Mouse (Mus musculus): Measurements from ENCODE around the gene Zfp639.

The Zfp639 gene

GRCm38 (mm10) chr3:32500346-32500745, 9.7 kb upstream of the Zfp639 start:
- DNase-seq (ENCODE audit: extremely low read depth, low read depth), result no peak

GRCm38 (mm10) chr3:32505841-32506240, 4.2 kb upstream of the Zfp639 start:
- DNase-seq (ENCODE audit: extremely low read depth, low read depth), result no peak

GRCm38 (mm10) chr3:32506366-32507225, 3.5 kb upstream of the Zfp639 start:
- no peak for DNase-seq (ENCODE audit: extremely low read depth, low read depth)

DNA sequence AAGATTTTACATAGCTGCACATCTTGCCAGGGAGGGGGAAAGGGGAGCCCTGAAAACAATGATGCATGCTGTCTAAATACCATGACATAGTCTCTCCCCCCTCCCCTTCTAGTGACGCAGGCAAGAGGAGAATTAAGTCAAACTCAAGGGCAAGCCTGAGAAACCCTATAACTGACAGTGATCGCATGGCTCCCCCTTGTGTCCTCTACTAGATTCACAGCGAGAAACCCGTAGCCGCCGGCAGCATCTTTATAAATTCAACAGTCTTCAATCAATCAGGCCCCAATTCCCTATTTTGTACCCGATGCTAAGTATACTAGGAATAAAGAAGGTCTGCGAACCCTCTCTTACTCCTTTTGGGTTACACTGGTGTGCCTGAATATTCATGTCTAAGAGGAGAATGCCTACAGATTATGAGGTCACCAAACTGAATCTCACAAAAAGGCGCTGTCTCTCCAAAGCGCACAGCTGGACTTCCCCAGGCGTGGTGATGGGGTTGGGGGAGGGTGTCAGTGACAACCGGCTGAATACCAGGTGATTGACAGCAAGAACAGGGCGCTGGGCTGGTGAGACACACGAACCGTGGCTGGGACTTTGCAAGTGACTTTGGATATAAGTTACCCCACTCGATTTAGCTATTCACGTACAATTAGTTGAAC, 1.3 kb upstream of the Zfp639 start:
- peak; percentile 67 for DNase-seq (ENCODE audit: extremely low read depth, low read depth)

- peak; percentile 51 for DNase-seq (ENCODE audit: extremely low read depth, low read depth)
Observed at GRCm38 (mm10) chr3:32510375-32511190, 524 bp downstream of the Zfp639 start.

DNA sequence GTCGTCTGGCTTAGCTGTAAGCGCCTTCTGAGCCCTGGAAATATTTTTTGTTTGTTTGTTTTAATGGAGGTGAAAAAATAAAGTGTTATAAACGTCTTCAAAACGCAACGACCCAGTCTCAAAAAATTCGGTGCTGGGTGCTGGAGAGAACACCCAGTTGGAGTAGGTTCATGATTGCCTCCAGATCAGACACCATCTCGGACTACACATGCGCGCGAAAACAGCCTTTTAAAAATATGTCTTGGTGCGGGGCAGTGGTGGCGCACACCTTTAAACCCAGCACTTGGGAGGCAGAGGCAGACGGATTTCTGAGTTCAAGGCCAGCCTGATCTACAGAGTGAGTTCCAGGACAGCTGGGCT, 1.1 kb downstream of the Zfp639 start:
- no peak for DNase-seq (ENCODE audit: extremely low read depth, low read depth)

- no peak for DNase-seq (ENCODE audit: extremely low read depth, low read depth)
Observed at GRCm38 (mm10) chr3:32512686-32513284, 2.7 kb downstream of the Zfp639 start.

DNA sequence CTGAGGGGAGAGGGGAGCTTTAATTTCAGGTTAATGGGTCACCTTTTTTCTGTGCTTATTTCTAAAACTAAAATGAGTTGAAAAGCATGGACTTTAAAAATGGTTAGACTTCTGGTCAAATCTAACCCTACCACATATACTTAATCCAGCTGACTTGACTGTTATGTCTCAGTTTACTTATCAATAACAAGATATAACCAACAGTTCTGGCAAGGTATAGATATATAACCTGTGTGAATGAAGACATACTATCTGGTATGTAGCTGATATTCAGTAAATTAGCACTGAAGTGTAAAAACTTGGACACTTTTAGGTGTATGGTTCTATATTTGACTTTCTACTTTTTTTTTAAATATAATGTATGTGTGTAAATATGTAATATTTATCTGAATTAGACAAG, 3.5 kb downstream of the Zfp639 start:
- DNase-seq (ENCODE audit: extremely low read depth, low read depth), result no peak

GRCm38 (mm10) chr3:32527181-32527580, 17.1 kb downstream of the Zfp639 start:
- no peak for DNase-seq (ENCODE audit: extremely low read depth, low read depth)

DNA sequence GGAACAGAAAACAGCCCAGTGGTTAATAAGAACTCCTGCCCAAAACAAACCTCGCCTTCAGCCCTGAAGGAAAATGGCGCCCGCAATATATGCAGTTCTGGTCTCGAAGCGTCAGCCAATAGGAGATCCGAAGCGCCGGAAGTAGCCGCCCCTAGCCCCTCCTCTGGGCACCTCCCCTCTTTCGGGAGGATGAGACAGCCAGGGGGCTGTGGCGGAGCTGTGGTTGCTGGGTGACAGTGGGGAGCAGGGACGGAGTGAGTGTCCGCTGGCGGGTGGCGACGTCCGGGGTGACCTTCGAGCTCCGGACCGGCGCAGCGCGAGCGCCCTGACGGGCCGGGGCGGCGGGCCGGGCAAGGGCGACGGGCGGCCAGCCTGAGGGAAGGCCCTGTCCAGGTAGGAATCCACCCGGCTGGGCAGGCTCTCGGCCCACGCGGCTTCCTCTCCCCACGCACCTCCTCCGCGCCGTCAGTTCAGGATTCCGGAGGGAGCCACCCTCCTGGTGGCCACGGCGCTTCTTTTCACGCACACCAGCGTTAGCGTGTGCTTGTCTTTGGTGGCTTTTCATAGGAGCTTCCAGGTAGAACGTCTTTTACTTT, 19.3 kb downstream of the Zfp639 start, which contains the start of gene Mfn1:
Gene Mfn1, plus strand, starts transcription at position 163 of the 596 bp plus-strand sequence.
- DNase-seq (ENCODE audit: extremely low read depth, low read depth), result peak; percentile 92

DNA sequence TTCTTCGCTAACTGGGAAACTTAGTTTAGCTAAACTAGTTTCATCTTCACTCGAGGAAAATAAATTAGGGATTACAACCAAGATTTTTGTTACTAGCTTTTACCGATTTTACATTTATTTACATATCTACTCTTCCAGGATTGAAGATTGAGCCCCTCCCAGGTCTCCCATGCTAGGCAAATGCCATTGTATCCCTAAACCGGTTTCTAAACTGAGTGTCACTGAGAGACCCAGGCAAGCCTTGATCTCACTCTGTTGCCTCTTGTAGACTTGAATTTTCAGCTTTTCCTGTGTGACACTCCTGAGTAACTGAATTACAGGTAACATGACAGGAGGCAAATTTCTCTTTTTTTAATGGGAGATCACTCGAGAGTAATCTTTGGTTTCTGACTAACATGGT, 20.0 kb downstream of the Zfp639 start:
- DNase-seq (ENCODE audit: extremely low read depth, low read depth), result no peak

GRCm38 (mm10) chr3:32535692-32536091, 25.6 kb downstream of the Zfp639 start:
- no peak for DNase-seq (ENCODE audit: extremely low read depth, low read depth)

DNA sequence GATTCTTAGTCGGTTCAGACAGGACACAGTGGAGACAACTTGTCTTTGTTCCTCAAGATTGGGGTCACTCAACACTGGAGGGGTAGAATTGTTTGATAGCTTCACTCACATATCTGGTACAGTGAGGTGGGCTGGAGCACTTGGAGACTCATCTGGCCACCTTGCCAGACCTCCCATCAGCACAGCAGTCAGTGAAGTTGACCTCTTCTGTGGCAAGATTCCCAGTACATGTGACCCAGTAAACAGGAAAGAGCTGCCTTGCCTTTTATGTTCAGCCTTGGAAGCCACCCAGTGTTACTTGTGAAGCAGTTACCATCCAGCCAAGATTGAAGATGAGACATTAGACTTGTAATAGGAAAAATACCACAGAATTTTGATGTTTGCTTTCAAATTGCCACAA, 27.5 kb downstream of the Zfp639 start:
- no peak for DNase-seq (ENCODE audit: extremely low read depth, low read depth)

DNA sequence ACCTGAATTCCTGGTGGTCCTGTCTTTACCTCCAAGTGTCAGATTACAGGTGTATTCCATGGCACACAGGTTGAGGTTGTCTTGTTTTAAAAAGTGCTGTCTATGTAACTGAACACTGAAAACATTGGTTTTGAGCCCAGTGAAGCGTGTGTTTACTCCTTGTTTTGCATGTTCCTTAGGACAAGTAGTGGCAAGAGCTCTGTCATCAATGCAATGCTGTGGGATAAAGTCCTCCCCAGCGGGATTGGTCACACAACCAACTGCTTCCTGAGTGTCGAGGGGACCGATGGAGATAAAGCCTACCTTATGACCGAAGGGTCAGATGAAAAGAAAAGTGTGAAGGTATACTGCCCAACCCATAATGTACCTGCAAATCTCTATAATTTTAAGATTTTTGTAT, 28.0 kb downstream of the Zfp639 start:
- no peak for DNase-seq (ENCODE audit: extremely low read depth, low read depth)

- peak; percentile 8 for DNase-seq (ENCODE audit: extremely low read depth, low read depth)
Observed at GRCm38 (mm10) chr3:32553061-32553460, 43.0 kb downstream of the Zfp639 start.

GRCm38 (mm10) chr3:32563401-32563800, 53.3 kb downstream of the Zfp639 start:
- no peak for DNase-seq (ENCODE audit: extremely low read depth, low read depth)
